Mouse (Mus musculus) thymus, adult 2 months (tissue): ENCODE data around the gene Ttc6. TPM values are rescaled to one million over a fixed set of nuclear protein-coding genes. Genes with fewer than 3 reads are reported as not detected.

ENCODE experiments used
- DNase-seq: peaks from one replicate; pipeline ENCODE4 v3.0.0; 2021
- H3K27ac ChIP-seq: fragments of 200-500 bp; 2 replicates; pipeline ENCODE4 v1.5.1; 2012; ENCODE audit warnings: low read length, control low read depth; ENCODE audit not compliant: control insufficient read depth, insufficient read depth
- H3K27me3 ChIP-seq: fragments of 200-500 bp; 2 replicates; pipeline ENCODE4 v1.6.1; 2012; ENCODE audit warnings: mild to moderate bottlenecking, low read length, moderate library complexity, mixed read lengths; ENCODE audit not compliant: control insufficient read depth, insufficient read depth
- H3K36me3 ChIP-seq: fragments of 200-500 bp; 2 replicates; pipeline ENCODE4 v1.6.1; 2012; ENCODE audit warnings: mild to moderate bottlenecking, low read length, moderate library complexity; ENCODE audit not compliant: control insufficient read depth, insufficient read depth
- H3K4me1 ChIP-seq: fragments of 200-500 bp; replicated peaks from 2 replicates; pipeline ENCODE4 v1.6.1; 2012; ENCODE audit warnings: low read length; ENCODE audit not compliant: control insufficient read depth, insufficient read depth
- H3K4me3 ChIP-seq: fragments of 200-500 bp; 2 replicates; pipeline ENCODE4 v1.5.1; 2012; ENCODE audit warnings: mild to moderate bottlenecking, low read length, control low read depth, moderate library complexity; ENCODE audit not compliant: control insufficient read depth, insufficient read depth
- CTCF ChIP-seq: fragments of 200-500 bp; IDR thresholded peaks from 2 replicates; pipeline ENCODE4 v1.5.1; 2012; ENCODE audit warnings: mild to moderate bottlenecking, control low read depth, low read length, moderate library complexity, borderline replicate concordance; ENCODE audit not compliant: control insufficient read depth, poor library complexity, insufficient read depth; ENCODE audit errors: extremely low read depth
- POLR2A ChIP-seq: fragments of 200-500 bp; IDR thresholded peaks from 2 replicates; pipeline ENCODE4 v1.6.1; 2012; ENCODE audit warnings: mild to moderate bottlenecking, low read length, control low read depth, moderate library complexity; ENCODE audit not compliant: control insufficient read depth, poor library complexity, insufficient read depth; ENCODE audit errors: extremely low read depth
- WGBS: fragments of 180-500 bp; shearing (Covaris S2); methylation state at CpG from one replicate; pipeline ENCODE4 v1.1.7; 2018; 5-methylcytosine and 5-hydroxymethylcytosine counted together
- polyA plus RNA-seq: library from polyadenylated mRNA; depleted of rRNA; stranded (reverse); fragments of >200 nt; gene quantifications from 2 replicates; pipeline ENCODE4 v1.2.3, GENCODE M21; 2012

Gene Ttc6
- polyA plus RNA-seq, 1 experiment = 0.12 TPM

- 4% methylated on average over 10 of the region's 10 CpGs for WGBS
- no peak overlapping the region for H3K27ac ChIP-seq
- no peak for DNase-seq
- no peak overlapping the region for H3K4me3 ChIP-seq
- H3K27me3 ChIP-seq = peaks cover 28% of the 10 kb centered on the region
- no peaks in the 10 kb centered on the region for H3K36me3 ChIP-seq
- TF ChIP-seq POLR2A (no peak), CTCF (no peak)
- H3K4me1 ChIP-seq = no peaks in the 10 kb centered on the region
These were observed 24.3 kb upstream of the Ttc6 start for GRCm38 (mm10) chr12:57539551-57539985.

- no peak for TF ChIP-seq CTCF
- no peak for TF ChIP-seq POLR2A
- DNase-seq = no peak
- 17% methylated on average over 6 of the region's 6 CpGs for WGBS
- H3K36me3 ChIP-seq = no peaks in the 10 kb centered on the region
- no peak overlapping the region for H3K27ac ChIP-seq
- H3K4me1 ChIP-seq = peaks cover 5% of the 10 kb centered on the region
- no peak overlapping the region for H3K4me3 ChIP-seq
- H3K27me3 ChIP-seq = peaks cover 24% of the 10 kb centered on the region; the same call in 1 of the 2 replicates
These were observed 22.8 kb upstream of the Ttc6 start for GRCm38 (mm10) chr12:57541118-57541517.

GRCm38 (mm10) chr12:57541931-57542745, 21.8 kb upstream of the Ttc6 start:
- 6% methylated on average over 46 of the region's 46 CpGs for WGBS
- no peak for DNase-seq
- Histone ChIP-seq H3K27me3 (peaks cover 24% of the 10 kb centered on the region), H3K27ac (no peak overlapping the region), H3K36me3 (no peaks in the 10 kb centered on the region), H3K4me3 (no peak overlapping the region), H3K4me1 (peaks cover 5% of the 10 kb centered on the region)
- no peak for TF ChIP-seq POLR2A

GRCm38 (mm10) chr12:57542746-57543626, 20.9 kb upstream of the Ttc6 start:
- Histone ChIP-seq H3K27ac (no peak overlapping the region), H3K4me1 (peaks cover 5% of the 10 kb centered on the region), H3K27me3 (peaks cover 24% of the 10 kb centered on the region), H3K36me3 (no peaks in the 10 kb centered on the region), H3K4me3 (no peak overlapping the region)
- no peak for TF ChIP-seq CTCF
- no peak for TF ChIP-seq POLR2A
- no peak for DNase-seq
- 14% methylated on average over 63 of the region's 63 CpGs for WGBS

GRCm38 (mm10) chr12:57543627-57543991, 20.3 kb upstream of the Ttc6 start:
- 11% methylated on average over 10 of the region's 10 CpGs for WGBS
- H3K4me1 ChIP-seq = peaks cover 5% of the 10 kb centered on the region
- no peak for DNase-seq
- no peak overlapping the region for H3K4me3 ChIP-seq
- H3K36me3 ChIP-seq = no peaks in the 10 kb centered on the region
- TF ChIP-seq POLR2A (no peak), CTCF (no peak)
- H3K27ac ChIP-seq = no peak overlapping the region
- H3K27me3 ChIP-seq = peaks cover 21% of the 10 kb centered on the region

GRCm38 (mm10) chr12:57544641-57545370, 19.1 kb upstream of the Ttc6 start:
- no peak overlapping the region for H3K4me3 ChIP-seq
- no peaks in the 10 kb centered on the region for H3K36me3 ChIP-seq
- DNase-seq = no peak
- 5% methylated on average over 31 of the region's 31 CpGs for WGBS
- peaks cover 5% of the 10 kb centered on the region for H3K4me1 ChIP-seq
- no peak for TF ChIP-seq CTCF
- no peak for TF ChIP-seq POLR2A
- no peak overlapping the region for H3K27ac ChIP-seq
- H3K27me3 ChIP-seq = peaks cover 21% of the 10 kb centered on the region
